ENCODE assay signal across 8 mouse cellular contexts in genomic region chr3:107205994-107206393, GRCm38 (mm10). TPM values are rescaled to one million over a fixed set of nuclear protein-coding genes. Genes with fewer than 3 reads are reported as not detected.
DNase-seq lines count a peak whose midpoint lies in the region; ATAC-seq and TF ChIP-seq lines count a peak whose summit lies in the region.

No protein-coding gene starts in this region.

- H3ac ChIP-seq in C2C12 (ENCODE audit: control insufficient read depth, insufficient read length, low read depth), result no peak overlapping the region

- H3K27me3 ChIP-seq in C2C12 (ENCODE audit: control insufficient read depth, insufficient read depth, insufficient read length), result peaks cover 7% of the 10 kb centered on the region
- peaks cover 6% of the 10 kb centered on the region; the same call in 1 of the 2 replicates for H3K27me3 ChIP-seq in G1E (ENCODE audit: insufficient read depth, low read length)

- H3K4me3 ChIP-seq in C2C12 (ENCODE audit: insufficient read depth, poor library complexity, severe bottlenecking) (no peak overlapping the region), G1E (ENCODE audit: low read depth, low read length) (no peak overlapping the region)
- no peak overlapping the region for H3K4me3 ChIP-seq in lung, adult 2 months (replicated peaks; ENCODE audit: extremely low read depth, low read depth, low read length)

- no peaks in the 10 kb centered on the region for H3K9me3 ChIP-seq in G1E (replicated peaks)

- WGBS in lung, adult 2 months, result 8% methylated on average over 4 of the region's 4 CpGs

- TF ChIP-seq CTCF in C2C12 (IDR thresholded peaks at IDR 0.05; ENCODE audit: control insufficient read depth, insufficient read depth, insufficient read length) (peak; percentile 69), G1E (IDR thresholded peaks at IDR 0.05; ENCODE audit: low read depth, low read length) (peak; percentile 48)
- peak; percentile 86 for TF ChIP-seq CTCF in lung, adult 2 months (IDR thresholded peaks at IDR 0.05; ENCODE audit: insufficient read depth, low read length)

- no peaks in the 10 kb centered on the region for H3K36me3 ChIP-seq in C2C12 (ENCODE audit: control insufficient read depth, insufficient read depth)
- no peaks in the 10 kb centered on the region for H3K36me3 ChIP-seq in G1E (replicated peaks)

- no peak for ATAC-seq in G1E (ENCODE audit: extremely low read depth, insufficient number of reproducible peaks, low FRiP score, poor library complexity, severe bottlenecking)
- no peak for ATAC-seq in monocyte, adult 5-6 weeks (replicated peaks; ENCODE audit: insufficient number of reproducible peaks, low FRiP score, low TSS enrichment, poor library complexity, severe bottlenecking)

- peak; percentile 30 for DNase-seq in G1E (ENCODE audit: low spot score)
- peak; percentile 56 for DNase-seq in cerebellum, adult 11 months
- peak; percentile 78 for DNase-seq in gastrocnemius, adult 18-20 months (ENCODE audit: low spot score)
- peak; percentile 70 to 86 for DNase-seq in kidney, postnatal 25 days
- DNase-seq in lung, adult 2 months, result peak; percentile 58
- peak; percentile 74 for DNase-seq in right cerebral cortex, postnatal 14 days

- no peak for TF ChIP-seq POLR2A in lung, adult 2 months (IDR thresholded peaks at IDR 0.05; ENCODE audit: borderline replicate concordance, extremely low read depth, low read depth, low read length)

- H3K79me3 ChIP-seq in C2C12 (ENCODE audit: low read depth), result no peaks in the 10 kb centered on the region

- no peaks in the 10 kb centered on the region for H3K79me2 ChIP-seq in C2C12 (ENCODE audit: control insufficient read depth, insufficient read depth)

- no peaks in the 10 kb centered on the region for H3K4me1 ChIP-seq in G1E (ENCODE audit: insufficient read depth, low read depth, low read length)
- 0 out of 2 replicates have a peak, but pooled peaks cover 4% of the 10 kb centered on the region for H3K4me1 ChIP-seq in lung, adult 2 months (ENCODE audit: control insufficient read depth, insufficient read depth, low read length)

TF ChIP-seq in C2C12, 6 proteins besides CTCF, POLR2A, EP300 and RAD21:
- TF ChIP-seq MYOG (IDR thresholded peaks at IDR 0.05; ENCODE audit: control insufficient read depth, extremely low read depth, insufficient read length) (no peak), MYOD1 (IDR thresholded peaks at IDR 0.05; ENCODE audit: control insufficient read depth, insufficient read length, low read depth) (no peak), CEBPB (IDR thresholded peaks at IDR 0.05; ENCODE audit: low read depth) (no peak), USF1 (IDR thresholded peaks at IDR 0.05; ENCODE audit: low read depth) (no peak), FOSL1 (IDR thresholded peaks at IDR 0.05; ENCODE audit: insufficient read depth, low read length, poor library complexity, severe bottlenecking) (no peak), MAX (IDR thresholded peaks at IDR 0.05) (no peak)

RNA-seq across cellular contexts. Expression of gene Cym, which starts 15.5 kb away (rescaled TPM):
- polyA plus RNA-seq in C2C12 (2012; fragmentation: generic; extraction: Trizol), result not detected
- total RNA-seq in G1E (2014; fragmentation: Nextera tagmentation), result not detected in 2 replicates
- not detected in 2 replicates for total RNA-seq in G1E (2017)
- polyA plus RNA-seq in G1E (2012), result not detected in 2 replicates
- not detected for total RNA-seq in gastrocnemius, adult 18-20 months (2021)
- polyA plus RNA-seq in lung, adult 2 months (2012; rRNA removed), result 0.25 and 0.27 TPM in 2 replicates
- total RNA-seq in monocyte, adult 5-6 weeks (2017), result 3.7 to 7.2 TPM in 2 of 3 replicates, not detected in the other

RNA-seq across cellular contexts. Expression of gene Kcna10, which starts 23.1 kb away (rescaled TPM):
- not detected for polyA plus RNA-seq in C2C12 (2012; fragmentation: generic; extraction: Trizol)
- not detected in 2 replicates for total RNA-seq in G1E (2014; fragmentation: Nextera tagmentation)
- total RNA-seq in G1E (2017), result 0.05 TPM in 1 of 2 replicates, not detected in the other
- polyA plus RNA-seq in G1E (2012), result not detected in 2 replicates
- not detected for total RNA-seq in gastrocnemius, adult 18-20 months (2021)
- polyA plus RNA-seq in lung, adult 2 months (2012; rRNA removed), result not detected in 2 replicates
- not detected in 3 replicates for total RNA-seq in monocyte, adult 5-6 weeks (2017)

RNA-seq across cellular contexts. Expression of gene A630076J17Rik, which starts 24.4 kb away (rescaled TPM):
- polyA plus RNA-seq in C2C12 (2012; fragmentation: generic; extraction: Trizol), result 0.02 TPM
- total RNA-seq in G1E (2014; fragmentation: Nextera tagmentation), result not detected in 2 replicates
- total RNA-seq in G1E (2017), result 0.06 TPM in 1 of 2 replicates, not detected in the other
- not detected in 2 replicates for polyA plus RNA-seq in G1E (2012)
- total RNA-seq in gastrocnemius, adult 18-20 months (2021), result not detected
- not detected in 2 replicates for polyA plus RNA-seq in lung, adult 2 months (2012; rRNA removed)
- not detected in 3 replicates for total RNA-seq in monocyte, adult 5-6 weeks (2017)

RNA-seq across cellular contexts. Expression of gene Prok1, which starts 33.5 kb away (rescaled TPM):
- polyA plus RNA-seq in C2C12 (2012; fragmentation: generic; extraction: Trizol) (not detected), G1E (2012) (0.04 TPM in 1 of 2 replicates, not detected in the other)
- total RNA-seq in G1E (2014; fragmentation: Nextera tagmentation) (not detected in 2 replicates), G1E (2017) (0.06 and 0.11 TPM in 2 replicates)
- not detected for total RNA-seq in gastrocnemius, adult 18-20 months (2021)
- polyA plus RNA-seq in lung, adult 2 months (2012; rRNA removed), result 0.19 TPM in 1 of 2 replicates, not detected in the other
- 0.21 TPM in 1 of 3 replicates, not detected in the others for total RNA-seq in monocyte, adult 5-6 weeks (2017)
